Mouse (Mus musculus) spleen, adult 2 months (tissue): Measurements from ENCODE around the gene Atxn7l3b.

Source experiments
- CTCF ChIP-seq: fragments of 200-500 bp; IDR thresholded peaks from 2 replicates; pipeline ENCODE4 v1.5.1; 2011; ENCODE audit warnings: mild to moderate bottlenecking, inconsistent platforms; ENCODE audit not compliant: insufficient read depth, insufficient read length, insufficient replicate concordance; ENCODE audit errors: extremely low read depth
- POLR2A ChIP-seq: fragments of 200-500 bp; IDR thresholded peaks from 2 replicates; pipeline ENCODE4 v1.6.1; 2011; ENCODE audit warnings: low read depth, low read length, inconsistent platforms

GRCm38 (mm10) chr10:112926271-112926670 lies 2.5 kb downstream of the Atxn7l3b start:
- TF ChIP-seq CTCF (no peak), POLR2A (no peak)
